Mouse (Mus musculus): ENCODE measurements around the gene Stab2. TPM values are rescaled to one million over a fixed set of nuclear protein-coding genes. Genes with fewer than 3 reads are reported as not detected.

Gene Stab2
- polyA plus RNA-seq, 1 experiment from 2014 or later = 0.18 TPM

DNA sequence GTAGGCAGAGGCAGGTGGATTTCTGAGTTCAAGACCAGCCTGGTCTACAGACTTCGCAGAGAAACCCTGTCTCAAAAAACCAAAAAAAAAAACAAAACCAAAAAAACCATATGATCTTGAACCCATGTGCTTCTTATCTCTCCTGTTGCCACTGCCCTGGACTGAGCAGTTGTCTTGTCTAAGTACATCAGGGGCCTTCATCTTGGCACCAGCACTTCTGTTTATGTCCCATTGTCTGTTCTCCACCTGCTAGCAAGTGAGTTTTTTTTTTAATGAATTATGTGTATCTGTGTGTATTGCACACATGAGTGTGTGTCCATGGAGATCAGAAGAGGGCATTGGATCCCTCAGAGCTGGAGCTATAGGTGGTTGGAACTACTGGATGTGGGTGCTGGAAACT lies 200.5 kb downstream of the Stab2 start:
- no peak for ATAC-seq (ENCODE audit: insufficient number of reproducible peaks, insufficient read depth, low FRiP score, low TSS enrichment, low read depth)
- no peak overlapping the region for H3K9ac ChIP-seq (replicated peaks)
- H3K4me3 ChIP-seq (replicated peaks) = no peak overlapping the region
- H3K36me3 ChIP-seq = no peaks in the 10 kb centered on the region
- H3K4me1 ChIP-seq (replicated peaks) = peaks cover 6% of the 10 kb centered on the region; the same call in 1 of the 2 replicates
- no peak overlapping the region for H3K27ac ChIP-seq
- 96% methylated on average over 1 of the region's 1 CpGs for WGBS
- no peak overlapping the region for H3K4me2 ChIP-seq
- H3K27me3 ChIP-seq = no peaks in the 10 kb centered on the region
- H3K9me3 ChIP-seq = no peaks in the 10 kb centered on the region

DNA sequence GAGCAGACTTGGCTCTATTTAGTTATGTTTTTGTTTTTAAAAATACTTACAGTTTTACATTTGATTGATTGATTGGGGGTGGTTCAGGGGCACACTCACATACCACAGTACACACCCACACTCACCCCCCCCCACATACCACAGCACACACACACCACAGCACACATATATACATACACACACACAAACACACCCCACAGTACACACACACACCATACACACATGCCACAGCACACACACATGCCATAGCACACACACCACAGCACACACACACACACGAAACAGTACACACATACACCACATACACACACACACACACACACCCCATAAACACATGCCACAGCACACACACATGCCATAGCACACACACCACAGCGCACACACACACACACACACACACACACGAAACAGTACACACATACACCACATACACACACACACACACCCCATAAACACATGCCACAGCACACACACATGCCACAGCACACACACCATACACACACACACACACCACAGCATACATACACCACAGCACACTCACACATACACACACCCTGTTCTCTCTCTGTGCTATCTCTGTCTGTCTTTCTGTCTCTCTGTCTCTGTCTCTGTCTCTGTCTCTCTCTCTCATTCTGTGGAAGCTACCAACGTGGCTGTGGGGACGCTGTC lies 211.6 kb downstream of the Stab2 start:
- Histone ChIP-seq H3K4me2 (no peak overlapping the region), H3K27ac (no peak overlapping the region), H3K4me1 (replicated peaks) (no peaks in the 10 kb centered on the region), H3K27me3 (no peaks in the 10 kb centered on the region), H3K9me3 (no peaks in the 10 kb centered on the region), H3K36me3 (no peaks in the 10 kb centered on the region), H3K4me3 (replicated peaks) (no peak overlapping the region), H3K9ac (replicated peaks) (no peak overlapping the region)
- WGBS = 93% methylated on average over 5 of the region's 5 CpGs
- no peak for ATAC-seq (ENCODE audit: insufficient number of reproducible peaks, insufficient read depth, low FRiP score, low TSS enrichment, low read depth)

DNA sequence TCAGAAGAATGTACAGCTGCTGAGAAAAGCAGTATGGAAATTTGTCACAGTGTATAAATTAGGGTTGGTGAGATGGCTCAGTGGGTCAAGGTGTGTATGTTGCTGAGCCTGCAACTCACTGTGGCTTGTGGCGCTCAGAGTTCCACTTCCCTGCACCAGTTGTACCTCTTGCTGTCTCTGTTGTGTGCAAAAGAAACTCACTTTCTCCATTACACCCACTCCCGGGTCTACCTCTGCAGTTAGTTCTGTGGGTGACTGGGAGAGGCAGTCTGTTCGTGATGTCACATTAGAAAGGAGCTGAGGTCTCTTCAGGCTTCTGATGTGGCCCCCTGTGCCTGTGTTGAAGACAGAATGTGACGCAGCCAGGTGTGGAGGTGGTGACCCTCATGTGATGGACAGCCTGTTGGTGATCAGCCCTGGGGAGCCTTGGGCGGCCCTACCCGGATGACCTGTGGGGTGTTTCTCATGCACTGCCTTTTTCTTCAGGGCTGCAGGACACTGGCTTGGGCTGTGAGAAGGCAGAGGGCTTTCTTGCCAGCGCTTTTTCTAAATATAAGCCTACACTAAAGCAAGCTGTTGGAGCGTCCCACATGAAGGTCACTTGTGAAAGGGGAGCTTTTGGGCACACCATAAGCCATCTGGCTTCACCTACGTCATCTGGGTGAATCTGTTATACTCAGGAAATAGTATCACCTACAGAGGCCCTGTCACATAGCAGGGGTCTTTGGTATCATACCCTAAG lies 212.9 kb downstream of the Stab2 start:
- WGBS = 91% methylated on average over 9 of the region's 9 CpGs
- no peak overlapping the region for H3K4me3 ChIP-seq (replicated peaks)
- H3K27me3 ChIP-seq = no peaks in the 10 kb centered on the region
- H3K27ac ChIP-seq = no peak overlapping the region
- H3K36me3 ChIP-seq = no peaks in the 10 kb centered on the region
- no peak overlapping the region for H3K4me2 ChIP-seq
- no peaks in the 10 kb centered on the region for H3K9me3 ChIP-seq
- no peaks in the 10 kb centered on the region for H3K4me1 ChIP-seq (replicated peaks)
- H3K9ac ChIP-seq (replicated peaks) = no peak overlapping the region
- ATAC-seq (ENCODE audit: insufficient number of reproducible peaks, insufficient read depth, low FRiP score, low TSS enrichment, low read depth) = no peak; the same call in 1 of the 2 replicates

DNA sequence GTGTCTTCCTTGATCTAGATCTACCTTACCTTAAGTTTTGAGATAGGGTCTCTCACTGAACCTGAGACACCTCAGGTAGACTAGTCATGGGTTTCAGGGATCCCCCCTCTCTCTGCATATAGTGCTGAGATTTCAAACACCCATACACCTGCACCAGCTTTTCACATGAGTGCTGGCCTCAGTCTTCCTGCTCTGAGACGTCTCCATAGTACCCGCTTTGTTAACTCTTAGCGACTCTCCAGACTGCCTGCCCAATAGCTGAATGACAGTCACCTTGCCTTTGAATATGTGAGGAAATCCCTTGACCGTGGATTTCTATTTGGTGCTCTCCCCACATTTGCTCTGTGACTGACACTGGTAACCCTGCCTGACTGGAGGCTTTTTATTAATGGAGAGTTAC lies 213.6 kb downstream of the Stab2 start:
- Histone ChIP-seq H3K9ac (replicated peaks) (no peak overlapping the region), H3K4me2 (no peak overlapping the region), H3K36me3 (no peaks in the 10 kb centered on the region), H3K9me3 (no peaks in the 10 kb centered on the region), H3K4me3 (replicated peaks) (no peak overlapping the region), H3K27ac (no peak overlapping the region), H3K27me3 (no peaks in the 10 kb centered on the region), H3K4me1 (replicated peaks) (no peaks in the 10 kb centered on the region)
- 86% methylated on average over 4 of the region's 4 CpGs for WGBS
- ATAC-seq (ENCODE audit: insufficient number of reproducible peaks, insufficient read depth, low FRiP score, low TSS enrichment, low read depth) = no peak

DNA sequence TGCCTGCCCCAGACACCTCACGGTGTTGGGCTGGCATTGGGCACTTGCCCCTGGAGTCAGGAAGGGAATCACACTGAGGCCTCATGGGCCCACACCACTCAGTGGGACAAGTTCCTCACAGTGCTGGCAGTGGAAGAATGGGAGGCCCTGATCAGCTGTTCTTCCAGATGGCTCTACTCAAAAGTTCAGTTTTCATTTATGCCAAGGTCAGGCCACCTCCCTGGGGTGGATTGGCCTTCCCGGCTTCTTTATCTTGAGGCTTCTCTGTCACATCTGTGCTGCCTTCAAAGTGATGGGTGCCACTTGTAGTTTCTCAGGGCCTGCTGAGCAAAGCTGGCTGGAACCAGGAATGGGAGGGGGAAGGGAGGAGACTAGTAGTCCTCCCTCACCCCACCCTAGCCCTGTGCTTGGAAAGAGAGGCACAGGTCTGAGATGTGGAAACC lies 214.3 kb downstream of the Stab2 start:
- H3K27me3 ChIP-seq = no peaks in the 10 kb centered on the region
- H3K4me2 ChIP-seq = no peak overlapping the region
- WGBS = 55% methylated on average over 2 of the region's 2 CpGs
- no peak overlapping the region for H3K9ac ChIP-seq (replicated peaks)
- no peak for ATAC-seq (ENCODE audit: insufficient number of reproducible peaks, insufficient read depth, low FRiP score, low TSS enrichment, low read depth)
- no peaks in the 10 kb centered on the region for H3K4me1 ChIP-seq (replicated peaks)
- no peaks in the 10 kb centered on the region for H3K36me3 ChIP-seq
- H3K27ac ChIP-seq = no peak overlapping the region
- H3K9me3 ChIP-seq = no peaks in the 10 kb centered on the region
- no peak overlapping the region for H3K4me3 ChIP-seq (replicated peaks)

DNA sequence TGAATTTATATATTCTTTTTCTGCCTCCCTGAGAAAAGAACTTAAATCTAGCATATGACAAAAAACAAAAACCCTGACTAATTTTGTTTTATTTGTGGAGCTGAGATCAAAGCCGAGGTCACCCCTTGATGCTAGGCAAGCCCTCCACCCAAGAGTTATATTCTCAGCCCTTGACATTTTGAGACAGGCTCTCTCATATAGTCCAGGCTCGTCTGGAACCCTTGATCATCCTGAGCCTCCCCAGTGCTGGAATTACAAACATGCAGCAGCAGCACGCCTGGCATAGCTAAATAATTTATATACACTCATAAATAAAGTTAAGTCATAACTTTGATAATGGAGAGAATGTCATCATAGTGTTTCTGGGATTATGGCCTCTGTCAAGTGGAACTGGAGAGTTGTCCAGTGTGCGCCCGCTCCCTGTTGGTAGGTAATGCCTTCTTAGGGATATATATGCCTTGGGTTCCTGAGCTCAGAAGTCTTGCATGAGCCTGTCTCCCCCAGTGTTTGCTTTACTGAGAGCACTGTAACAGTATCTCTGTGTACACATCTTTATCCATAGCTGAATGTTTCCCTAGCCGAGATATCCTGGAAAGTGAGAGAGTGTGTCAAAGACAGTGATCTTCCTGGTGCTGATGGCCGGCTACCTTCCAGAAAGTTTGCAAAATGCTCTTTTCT lies 216.2 kb downstream of the Stab2 start:
- H3K9me3 ChIP-seq = no peaks in the 10 kb centered on the region
- peaks cover 7% of the 10 kb centered on the region for H3K4me1 ChIP-seq (replicated peaks)
- 70% methylated on average over 7 of the region's 7 CpGs for WGBS
- H3K36me3 ChIP-seq = no peaks in the 10 kb centered on the region
- H3K9ac ChIP-seq (replicated peaks) = no peak overlapping the region
- no peak overlapping the region for H3K27ac ChIP-seq
- H3K4me3 ChIP-seq (replicated peaks) = no peak overlapping the region
- no peaks in the 10 kb centered on the region for H3K27me3 ChIP-seq
- no peak overlapping the region for H3K4me2 ChIP-seq
- ATAC-seq (ENCODE audit: insufficient number of reproducible peaks, insufficient read depth, low FRiP score, low TSS enrichment, low read depth) = no peak

Other genes with a start within 250 kb of the Stab2 start
- gene Gm49358, start 244.1 kb downstream of the Stab2 start, polyA plus RNA-seq (2016; fragmentation: Nextera tagmentation; extraction: Ambion mirVana) = not detected in 2 replicates
- 0.94 and 1.0 TPM in 2 replicates for gene Nt5dc3, start 229.0 kb downstream of the Stab2 start, polyA plus RNA-seq (2016; fragmentation: Nextera tagmentation; extraction: Ambion mirVana)
- not detected in 2 replicates for gene 1700113H08Rik, start 50.0 kb upstream of the Stab2 start, polyA plus RNA-seq (2016; fragmentation: Nextera tagmentation; extraction: Ambion mirVana)